Mouse (Mus musculus) forebrain, embryonic 13.5 days (tissue): ENCODE measurements around the gene Vsx2. TPM values are rescaled to one million over a fixed set of nuclear protein-coding genes. Genes with fewer than 3 reads are reported as not detected.
A peak's percentile ranks its signal among the peaks of the same experiment; 100 is the strongest.

Experiments used
- ATAC-seq: fragments of 200-750 bp; cut with Nextera tagmentation; 2 replicates; pipeline ENCODE4 v1.8.0; 2017
- H3K27ac ChIP-seq: fragments of 300-500 bp; sonication (generic); 2 replicates; pipeline ENCODE4 v1.5.1; 2015; ENCODE audit warnings: inconsistent platforms, mild to moderate bottlenecking, moderate library complexity
- H3K27me3 ChIP-seq: fragments of 300-500 bp; sonication (generic); 2 replicates; pipeline ENCODE4 v1.6.1; 2015; ENCODE audit warnings: mild to moderate bottlenecking, inconsistent platforms
- H3K36me3 ChIP-seq: fragments of 300-500 bp; sonication (generic); 2 replicates; pipeline ENCODE4 v1.6.1; 2015; ENCODE audit warnings: mild to moderate bottlenecking, inconsistent platforms; ENCODE audit not compliant: poor library complexity, severe bottlenecking
- H3K4me1 ChIP-seq: fragments of 300-500 bp; sonication (generic); 2 replicates; pipeline ENCODE4 v1.6.1; 2015; ENCODE audit warnings: inconsistent platforms
- H3K4me2 ChIP-seq: fragments of 300-500 bp; sonication (generic); 2 replicates; pipeline ENCODE4 v1.6.1; 2015; ENCODE audit warnings: inconsistent platforms, mild to moderate bottlenecking, moderate library complexity
- H3K4me3 ChIP-seq: fragments of 300-500 bp; sonication (generic); 2 replicates; pipeline ENCODE4 v1.5.1; 2015; ENCODE audit warnings: mild to moderate bottlenecking, inconsistent platforms
- H3K9ac ChIP-seq: fragments of 300-500 bp; sonication (generic); 2 replicates; pipeline ENCODE4 v1.6.1; 2015; ENCODE audit warnings: mild to moderate bottlenecking, inconsistent platforms
- H3K9me3 ChIP-seq: fragments of 300-500 bp; sonication (generic); replicated peaks from 2 replicates; pipeline ENCODE4 v1.6.1; 2016; ENCODE audit warnings: inconsistent platforms
- WGBS: fragments of 180-500 bp; shearing (Covaris S2); methylation state at CpG from one replicate; pipeline ENCODE4 v1.1.7; 2015; 5-methylcytosine and 5-hydroxymethylcytosine counted together
- polyA plus RNA-seq: library from polyadenylated mRNA; unstranded; fragments of >200 nt; fragmentation: Nextera tagmentation; extraction: Ambion mirVana; gene quantifications from 2 replicates; pipeline ENCODE4 v1.2.1, GENCODE M21; 2015

Gene Vsx2
- polyA plus RNA-seq, 1 experiment from 2014 or later, result not detected

- 5% methylated on average over 12 of the region's 12 CpGs for WGBS
- no peak overlapping the region for H3K9ac ChIP-seq
- H3K36me3 ChIP-seq, result no peaks in the 10 kb centered on the region
- no peaks in the 10 kb centered on the region for H3K9me3 ChIP-seq
- 0 out of 2 replicates have a peak, but pooled peaks cover 2% of the 10 kb centered on the region for H3K27me3 ChIP-seq
- no peak overlapping the region for H3K27ac ChIP-seq
- 0 out of 2 replicates have a peak overlapping the region, but pooled peaks have one; percentile 10 for H3K4me2 ChIP-seq
- H3K4me3 ChIP-seq, result no peak overlapping the region
- peak; percentile 84 for ATAC-seq
- H3K4me1 ChIP-seq, result peaks cover 34% of the 10 kb centered on the region
These were observed 23.5 kb upstream of the Vsx2 start for GRCm38 (mm10) chr12:84546028-84546427.

- no peak for ATAC-seq
- no peaks in the 10 kb centered on the region for H3K36me3 ChIP-seq
- peaks cover 28% of the 10 kb centered on the region for H3K4me1 ChIP-seq
- H3K9me3 ChIP-seq, result no peaks in the 10 kb centered on the region
- WGBS, result 58% methylated on average over 2 of the region's 2 CpGs
- no peak overlapping the region for H3K4me3 ChIP-seq
- H3K9ac ChIP-seq, result no peak overlapping the region
- no peak overlapping the region for H3K27ac ChIP-seq
- no peak overlapping the region for H3K4me2 ChIP-seq
- H3K27me3 ChIP-seq, result 0 out of 2 replicates have a peak, but pooled peaks cover 2% of the 10 kb centered on the region
These were observed 22.9 kb upstream of the Vsx2 start for GRCm38 (mm10) chr12:84546577-84547085.

- no peak; the same call in 1 of the 2 replicates for ATAC-seq
These were observed 21.3 kb upstream of the Vsx2 start for GRCm38 (mm10) chr12:84548251-84548650.

GRCm38 (mm10) chr12:84555218-84555617 lies 14.3 kb upstream of the Vsx2 start:
- H3K4me3 ChIP-seq, result no peak overlapping the region
- H3K27ac ChIP-seq, result no peak overlapping the region
- H3K27me3 ChIP-seq, result no peaks in the 10 kb centered on the region
- 62% methylated on average over 8 of the region's 8 CpGs for WGBS
- H3K4me2 ChIP-seq, result no peak overlapping the region
- H3K36me3 ChIP-seq, result no peaks in the 10 kb centered on the region
- no peak overlapping the region for H3K9ac ChIP-seq
- H3K9me3 ChIP-seq, result no peaks in the 10 kb centered on the region
- ATAC-seq, result no peak
- no peaks in the 10 kb centered on the region for H3K4me1 ChIP-seq

More at GRCm38 (mm10) chr12:84548251-84548650, 21.3 kb upstream of the Vsx2 start:
- no peaks in the 10 kb centered on the region for H3K9me3 ChIP-seq
- WGBS, result 32% methylated on average over 8 of the region's 8 CpGs
- peaks cover 17% of the 10 kb centered on the region for H3K4me1 ChIP-seq
- H3K4me2 ChIP-seq, result no peak overlapping the region
- no peak overlapping the region; the same call in 1 of the 2 replicates for H3K27ac ChIP-seq
- no peak overlapping the region for H3K4me3 ChIP-seq
- no peaks in the 10 kb centered on the region for H3K36me3 ChIP-seq
- 0 out of 2 replicates have a peak, but pooled peaks cover 2% of the 10 kb centered on the region for H3K27me3 ChIP-seq
- no peak overlapping the region; the same call in 1 of the 2 replicates for H3K9ac ChIP-seq

- Histone ChIP-seq H3K4me1 (no peaks in the 10 kb centered on the region), H3K36me3 (no peaks in the 10 kb centered on the region), H3K4me3 (no peak overlapping the region), H3K9me3 (no peaks in the 10 kb centered on the region), H3K4me2 (no peak overlapping the region), H3K9ac (no peak overlapping the region), H3K27ac (no peak overlapping the region), H3K27me3 (peaks cover 16% of the 10 kb centered on the region)
- ATAC-seq, result no peak
- 55% methylated on average over 4 of the region's 4 CpGs for WGBS
These were observed 7.0 kb upstream of the Vsx2 start for GRCm38 (mm10) chr12:84562558-84562957.

GRCm38 (mm10) chr12:84567576-84567975 lies 2.0 kb upstream of the Vsx2 start:
- no peak overlapping the region for H3K27ac ChIP-seq
- WGBS, result 88% methylated on average over 6 of the region's 6 CpGs
- no peak for ATAC-seq
- H3K9me3 ChIP-seq, result no peaks in the 10 kb centered on the region
- H3K4me3 ChIP-seq, result no peak overlapping the region
- H3K36me3 ChIP-seq, result no peaks in the 10 kb centered on the region
- no peak overlapping the region for H3K4me2 ChIP-seq
- peaks cover 27% of the 10 kb centered on the region for H3K4me1 ChIP-seq
- H3K27me3 ChIP-seq, result peaks cover 67% of the 10 kb centered on the region
- no peak overlapping the region for H3K9ac ChIP-seq

GRCm38 (mm10) chr12:84569976-84570693 lies 573 bp downstream of the Vsx2 start:
- Histone ChIP-seq H3K9me3 (no peaks in the 10 kb centered on the region), H3K4me3 (peak overlapping the region; percentile 20), H3K4me1 (peaks cover 27% of the 10 kb centered on the region), H3K27ac (no peak overlapping the region), H3K9ac (no peak overlapping the region), H3K27me3 (peaks cover 92% of the 10 kb centered on the region), H3K4me2 (peak overlapping the region; percentile 39), H3K36me3 (no peaks in the 10 kb centered on the region)
- WGBS, result under 1% methylated on average over 38 of the region's 40 CpGs
- no peak for ATAC-seq

GRCm38 (mm10) chr12:84570694-84571415 lies 1.3 kb downstream of the Vsx2 start:
- Histone ChIP-seq H3K27ac (no peak overlapping the region), H3K27me3 (peaks cover 97% of the 10 kb centered on the region), H3K9me3 (no peaks in the 10 kb centered on the region), H3K36me3 (no peaks in the 10 kb centered on the region), H3K4me3 (peak overlapping the region; percentile 13; the same call in 1 of the 2 replicates), H3K4me2 (peak overlapping the region; percentile 24; the same call in 1 of the 2 replicates), H3K4me1 (peaks cover 27% of the 10 kb centered on the region), H3K9ac (no peak overlapping the region)
- ATAC-seq, result no peak
- 4% methylated on average over 34 of the region's 34 CpGs for whole genome bisulfite sequencing

GRCm38 (mm10) chr12:84571466-84572340 lies 2.1 kb downstream of the Vsx2 start:
- peak overlapping the region; percentile 24; the same call in 1 of the 2 replicates for H3K4me2 ChIP-seq
- H3K27ac ChIP-seq, result no peak overlapping the region
- ATAC-seq, result no peak
- 1% methylated on average over 40 of the region's 43 CpGs for WGBS
- no peak overlapping the region for H3K9ac ChIP-seq
- H3K36me3 ChIP-seq, result no peaks in the 10 kb centered on the region
- H3K4me3 ChIP-seq, result peak overlapping the region; percentile 13; the same call in 1 of the 2 replicates
- peaks cover 27% of the 10 kb centered on the region for H3K4me1 ChIP-seq
- H3K27me3 ChIP-seq, result peaks cover 95% of the 10 kb centered on the region
- H3K9me3 ChIP-seq, result no peaks in the 10 kb centered on the region

- Histone ChIP-seq H3K9ac (no peak overlapping the region), H3K9me3 (no peaks in the 10 kb centered on the region), H3K4me1 (peaks cover 27% of the 10 kb centered on the region), H3K36me3 (no peaks in the 10 kb centered on the region), H3K4me3 (no peak overlapping the region), H3K27ac (no peak overlapping the region), H3K27me3 (peaks cover 91% of the 10 kb centered on the region), H3K4me2 (no peak overlapping the region)
- ATAC-seq, result no peak
- 8% methylated on average over 7 of the region's 7 CpGs for WGBS
These were observed 2.8 kb downstream of the Vsx2 start for GRCm38 (mm10) chr12:84572341-84572720.

GRCm38 (mm10) chr12:84573094-84573493 lies 3.5 kb downstream of the Vsx2 start:
- Histone ChIP-seq H3K4me2 (no peak overlapping the region), H3K9me3 (no peaks in the 10 kb centered on the region), H3K9ac (no peak overlapping the region), H3K27me3 (peaks cover 86% of the 10 kb centered on the region), H3K27ac (no peak overlapping the region), H3K4me3 (no peak overlapping the region), H3K4me1 (peaks cover 28% of the 10 kb centered on the region), H3K36me3 (no peaks in the 10 kb centered on the region)
- no peak for ATAC-seq
- 16% methylated on average over 7 of the region's 7 CpGs for WGBS
